ENCODE assay signal across 10 mouse cellular contexts in genomic region chr2:144230498-144230897, GRCm38 (mm10). TPM values are rescaled to one million over a fixed set of nuclear protein-coding genes. Genes with fewer than 3 reads are reported as not detected.
DNase-seq lines count a peak whose midpoint lies in the region; ATAC-seq and TF ChIP-seq lines count a peak whose summit lies in the region.
"Had no signal": no experiment of that assay in that cellular context is flagged by ENCODE, and none has a peak within 500 bp of the region (broad histone marks: within the 10 kb centered on the region; RNA-seq: fewer than 3 reads in every experiment).

No protein-coding gene starts in this region.

- H3K27ac ChIP-seq in midbrain, embryonic 11.5 days (ENCODE audit: low read depth, low read length) = no peak overlapping the region
- H3K27ac ChIP-seq in midbrain, embryonic 14.5 days (replicated peaks; ENCODE audit: low read depth, low read length) = no peak overlapping the region
- peak overlapping the region; percentile 54; the same call in 1 of the 2 replicates for H3K27ac ChIP-seq in intestine, embryonic 15.5 days
- H3K27ac ChIP-seq in liver, adult 2 months (replicated peaks; ENCODE audit: insufficient read depth, low read depth, low read length) = peak overlapping the region; percentile 47; the same call in 1 of the 2 replicates
- no peak overlapping the region for H3K27ac ChIP-seq in lung, postnatal 0 days (ENCODE audit: low read length)
- H3K27ac ChIP-seq: heart, adult 2 months; left cerebral cortex, adult 2 months had no signal

- no peak for TF ChIP-seq CTCF in liver, adult 2 months (IDR thresholded peaks at IDR 0.05; ENCODE audit: low read depth, low read length)
- TF ChIP-seq CTCF in lung, postnatal 0 days (IDR thresholded peaks at IDR 0.05) = no peak

- peak; percentile 49 for DNase-seq in midbrain, embryonic 11.5 days (ENCODE audit: low spot score, missing footprints)
- DNase-seq in midbrain, embryonic 14.5 days = no peak
- DNase-seq in liver, adult 2 months (ENCODE audit: extremely low read depth, low read depth, low spot score) = peak; percentile 88
- peak; percentile 84 for DNase-seq in yolk sac, embryonic 10.5 days (ENCODE audit: low spot score)
- no peak for DNase-seq in embryo, embryonic 9.5 days (ENCODE audit: extremely low spot score)
- no peak for DNase-seq in lung, postnatal 0 days (ENCODE audit: low spot score)

- H3K4me2 ChIP-seq in midbrain, embryonic 11.5 days = no peak overlapping the region
- no peak overlapping the region for H3K4me2 ChIP-seq in midbrain, embryonic 14.5 days (ENCODE audit: low read length)
- H3K4me2 ChIP-seq in intestine, embryonic 15.5 days (replicated peaks) = peak overlapping the region; percentile 34
- no peak overlapping the region for H3K4me2 ChIP-seq in lung, postnatal 0 days (replicated peaks; ENCODE audit: low read depth, low read length)

- H3K4me1 ChIP-seq in midbrain, embryonic 11.5 days (ENCODE audit: control insufficient read depth, insufficient read depth, low read length) = no peaks in the 10 kb centered on the region
- no peaks in the 10 kb centered on the region for H3K4me1 ChIP-seq in midbrain, embryonic 14.5 days (ENCODE audit: control insufficient read depth, insufficient read depth, low read length)
- no peaks in the 10 kb centered on the region; the same call in 1 of the 2 replicates for H3K4me1 ChIP-seq in intestine, embryonic 15.5 days (replicated peaks)
- H3K4me1 ChIP-seq in liver, adult 2 months (ENCODE audit: control insufficient read depth, insufficient read depth, low read length) = peaks cover 5% of the 10 kb centered on the region
- H3K4me1 ChIP-seq in lung, postnatal 0 days (ENCODE audit: insufficient read depth, low read depth, low read length) = no peaks in the 10 kb centered on the region

- no peaks in the 10 kb centered on the region for H3K27me3 ChIP-seq in midbrain, embryonic 11.5 days (ENCODE audit: control insufficient read depth, insufficient read depth, low read length)
- H3K27me3 ChIP-seq in midbrain, embryonic 14.5 days (ENCODE audit: control insufficient read depth, insufficient read depth, low read length) = no peaks in the 10 kb centered on the region
- no peaks in the 10 kb centered on the region for H3K27me3 ChIP-seq in intestine, embryonic 15.5 days (replicated peaks)
- H3K27me3 ChIP-seq in liver, adult 2 months (ENCODE audit: control insufficient read depth, insufficient read depth, low read length) = no peaks in the 10 kb centered on the region
- H3K27me3 ChIP-seq in lung, postnatal 0 days (replicated peaks; ENCODE audit: insufficient read depth, low read length) = no peaks in the 10 kb centered on the region

- H3K79me2 ChIP-seq in liver, adult 2 months (ENCODE audit: control insufficient read depth, insufficient read depth, low read length) = no peaks in the 10 kb centered on the region

- TF ChIP-seq POLR2A in liver, adult 2 months (IDR thresholded peaks at IDR 0.05; ENCODE audit: extremely low read depth, insufficient read depth, low read length) = no peak

- H3K9me3 ChIP-seq in midbrain, embryonic 11.5 days (ENCODE audit: control insufficient read depth, low read length) = no peaks in the 10 kb centered on the region
- H3K9me3 ChIP-seq in midbrain, embryonic 14.5 days (ENCODE audit: control insufficient read depth, low read length) = no peaks in the 10 kb centered on the region
- no peaks in the 10 kb centered on the region for H3K9me3 ChIP-seq in intestine, embryonic 15.5 days
- no peaks in the 10 kb centered on the region for H3K9me3 ChIP-seq in lung, postnatal 0 days (ENCODE audit: low read length)

- ATAC-seq in midbrain, embryonic 11.5 days (ENCODE audit: low FRiP score) = no peak
- ATAC-seq in midbrain, embryonic 14.5 days (ENCODE audit: low FRiP score, low TSS enrichment) = no peak
- ATAC-seq in intestine, embryonic 15.5 days = peak; percentile 92
- ATAC-seq in lung, postnatal 0 days = no peak
- ATAC-seq: forebrain, embryonic 14.5 days had no signal

- H3K9ac ChIP-seq in midbrain, embryonic 11.5 days (ENCODE audit: low read length) = no peak overlapping the region
- no peak overlapping the region for H3K9ac ChIP-seq in midbrain, embryonic 14.5 days (replicated peaks; ENCODE audit: low read length)
- H3K9ac ChIP-seq in intestine, embryonic 15.5 days = no peak overlapping the region
- peak overlapping the region; percentile 58 for H3K9ac ChIP-seq in liver, adult 2 months (ENCODE audit: low read depth, low read length)
- H3K9ac ChIP-seq in lung, postnatal 0 days (replicated peaks; ENCODE audit: low read depth) = no peak overlapping the region

- no peak overlapping the region for H3K4me3 ChIP-seq in midbrain, embryonic 11.5 days (ENCODE audit: low read depth, low read length)
- H3K4me3 ChIP-seq in midbrain, embryonic 14.5 days (replicated peaks; ENCODE audit: low read depth, low read length) = no peak overlapping the region
- no peak overlapping the region for H3K4me3 ChIP-seq in intestine, embryonic 15.5 days (replicated peaks)
- no peak overlapping the region; the same call in 1 of the 2 replicates for H3K4me3 ChIP-seq in liver, adult 2 months (ENCODE audit: insufficient read depth, low read depth, low read length)
- H3K4me3 ChIP-seq in lung, postnatal 0 days (ENCODE audit: low read depth, low read length) = no peak overlapping the region
- H3K4me3 ChIP-seq: heart, adult 2 months; left cerebral cortex, adult 2 months had no signal

- WGBS in midbrain, embryonic 11.5 days = 75% methylated on average over 7 of the region's 7 CpGs
- 86% methylated on average over 7 of the region's 7 CpGs for WGBS in midbrain, embryonic 14.5 days
- WGBS in intestine, embryonic 15.5 days = 29% methylated on average over 7 of the region's 7 CpGs
- WGBS in liver, adult 2 months = 6% methylated on average over 7 of the region's 7 CpGs
- 11% methylated on average over 7 of the region's 7 CpGs for WGBS in lung, postnatal 0 days

- TF ChIP-seq EP300 in lung, postnatal 0 days (IDR thresholded peaks at IDR 0.05) = no peak

- H3K36me3 ChIP-seq in midbrain, embryonic 11.5 days (ENCODE audit: control insufficient read depth, insufficient read depth, low read length) = no peaks in the 10 kb centered on the region
- H3K36me3 ChIP-seq in midbrain, embryonic 14.5 days (ENCODE audit: control insufficient read depth, insufficient read depth, low read length) = no peaks in the 10 kb centered on the region
- no peaks in the 10 kb centered on the region for H3K36me3 ChIP-seq in intestine, embryonic 15.5 days
- H3K36me3 ChIP-seq in liver, adult 2 months (ENCODE audit: control insufficient read depth, insufficient read depth, low read length) = no peaks in the 10 kb centered on the region
- H3K36me3 ChIP-seq in lung, postnatal 0 days (ENCODE audit: insufficient read depth, low read length) = no peaks in the 10 kb centered on the region

RNA-seq across cellular contexts. Expression of gene Mgme1, which starts 40.0 kb away (rescaled TPM):
- polyA plus RNA-seq in midbrain, embryonic 11.5 days (2014; fragmentation: Nextera tagmentation; extraction: Ambion mirVana) = 15.7 and 17.4 TPM in 2 replicates
- polyA plus RNA-seq in midbrain, embryonic 14.5 days (2014; fragmentation: Nextera tagmentation; extraction: Ambion mirVana) = 7.6 and 11.1 TPM in 2 replicates
- 22.7 and 23.3 TPM in 2 replicates for polyA plus RNA-seq in intestine, embryonic 15.5 days (2015; fragmentation: Nextera tagmentation; extraction: Ambion mirVana)
- 6.8 and 7.2 TPM in 2 replicates for total RNA-seq in liver, adult 2 months (2014; rRNA removed)
- 3.0 and 3.5 TPM in 2 replicates for polyA plus RNA-seq in liver, adult 2 months (2012; rRNA removed)
- polyA plus RNA-seq in lung, postnatal 0 days (2015; fragmentation: Nextera tagmentation; extraction: Ambion mirVana) = 6.8 and 8.1 TPM in 2 replicates

RNA-seq across cellular contexts. Expression of gene Snx5, which starts 40.2 kb away (rescaled TPM):
- polyA plus RNA-seq in midbrain, embryonic 11.5 days (2014; fragmentation: Nextera tagmentation; extraction: Ambion mirVana) = 105 and 111 TPM in 2 replicates
- polyA plus RNA-seq in midbrain, embryonic 14.5 days (2014; fragmentation: Nextera tagmentation; extraction: Ambion mirVana) = 55.6 and 69.3 TPM in 2 replicates
- polyA plus RNA-seq in intestine, embryonic 15.5 days (2015; fragmentation: Nextera tagmentation; extraction: Ambion mirVana) = 131 and 140 TPM in 2 replicates
- total RNA-seq in liver, adult 2 months (2014; rRNA removed) = 60.3 and 62.4 TPM in 2 replicates
- 17.2 and 21.8 TPM in 2 replicates for polyA plus RNA-seq in liver, adult 2 months (2012; rRNA removed)
- polyA plus RNA-seq in lung, postnatal 0 days (2015; fragmentation: Nextera tagmentation; extraction: Ambion mirVana) = 61.2 and 68.5 TPM in 2 replicates

Comparison
In these comparisons a context has a peak if more than half of its experiments do, and no peak if none do; other contexts are left out.
1. DNase-seq: peak in midbrain, embryonic 11.5 days (single experiment), liver, adult 2 months (single experiment) and yolk sac, embryonic 10.5 days (single experiment); none in midbrain, embryonic 14.5 days (single experiment), embryo, embryonic 9.5 days (single experiment) and lung, postnatal 0 days (single experiment).
2. H3K27ac ChIP-seq: peak in intestine, embryonic 15.5 days (single experiment) and liver, adult 2 months (single experiment); none in midbrain, embryonic 11.5 days (single experiment), midbrain, embryonic 14.5 days (single experiment) and lung, postnatal 0 days (single experiment).